Mouse (Mus musculus) 3134 (cell line): ENCODE results near the gene Slc11a1.
"Not testable (repeated sequence)": the region's sequence is repeated elsewhere in the genome, so short reads cannot be mapped to it uniquely, and the experiment has no call there.

ENCODE experiments used
- DNase-seq: peaks from one replicate; pipeline ENCODE4 v3.0.0-alpha.2; 2011; ENCODE audit warnings: low spot score; ENCODE audit not compliant: insufficient read length; ENCODE audit errors: extremely low read depth

The Slc11a1 gene

DNA sequence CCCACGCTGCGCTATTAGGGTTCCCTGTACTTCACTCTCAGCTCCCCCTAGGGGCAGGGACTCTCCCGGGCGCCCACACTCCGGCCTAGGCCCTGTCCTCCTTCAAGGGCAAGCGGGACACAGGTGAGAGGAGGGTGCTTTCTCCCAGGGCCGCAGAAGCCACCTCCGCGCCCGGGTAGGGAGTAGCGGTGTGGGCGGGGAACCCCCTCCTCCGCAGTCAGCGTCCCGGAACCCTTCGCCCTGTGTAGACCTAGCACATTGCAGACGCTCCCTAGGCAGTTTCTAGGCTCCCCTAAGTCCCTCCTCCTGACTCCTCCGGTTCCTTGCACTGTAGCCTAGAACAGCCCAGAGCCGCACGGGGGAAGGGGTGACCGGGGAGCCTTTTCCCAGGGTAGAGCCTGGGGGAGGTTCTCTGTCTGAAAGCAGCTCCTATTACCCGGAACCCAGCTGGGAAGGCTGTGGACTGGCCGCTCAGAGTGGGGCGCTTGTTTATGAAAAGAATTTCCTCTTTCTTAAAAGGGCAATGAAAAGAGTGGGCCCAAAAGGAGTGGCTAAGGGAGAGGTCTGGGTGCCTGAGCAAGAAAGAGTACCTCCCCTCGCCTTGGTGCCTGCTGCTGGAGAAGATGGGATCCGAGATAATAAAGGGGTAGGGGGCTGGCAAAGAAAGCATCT lies 11.9 kb downstream of the Slc11a1 start:
- DNase-seq: peak; percentile 96

- no peak for DNase-seq
These were observed 12.5 kb downstream of the Slc11a1 start for GRCm38 (mm10) chr1:74387386-74387988.

DNA sequence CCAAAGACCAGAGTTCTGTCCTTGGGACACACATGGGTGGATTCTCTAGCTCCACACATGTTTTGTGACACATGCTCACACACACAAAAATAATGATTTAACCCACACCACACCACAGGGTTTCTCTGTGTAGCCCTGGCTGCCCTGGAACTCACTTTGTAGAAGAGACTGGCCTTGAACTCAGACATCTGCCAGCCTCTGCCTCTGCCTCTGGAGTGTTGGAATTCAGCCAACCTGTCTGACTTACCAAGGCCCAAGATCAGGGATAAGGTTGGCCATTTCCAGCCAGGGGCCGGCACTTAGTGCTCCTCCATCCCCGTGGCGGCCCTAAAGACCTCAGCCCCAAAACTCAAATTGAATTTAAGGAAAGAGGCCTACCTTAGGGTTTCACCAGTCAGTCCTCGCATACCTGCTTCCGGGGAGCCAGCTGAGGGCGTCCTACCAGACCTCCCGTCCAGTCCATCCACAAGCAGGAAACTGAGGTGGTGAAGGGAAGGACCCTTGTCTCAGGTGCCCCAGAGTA lies 13.5 kb downstream of the Slc11a1 start:
- no peak for DNase-seq

- DNase-seq: no peak
These were observed 14.9 kb downstream of the Slc11a1 start for GRCm38 (mm10) chr1:74389831-74390286.

DNA sequence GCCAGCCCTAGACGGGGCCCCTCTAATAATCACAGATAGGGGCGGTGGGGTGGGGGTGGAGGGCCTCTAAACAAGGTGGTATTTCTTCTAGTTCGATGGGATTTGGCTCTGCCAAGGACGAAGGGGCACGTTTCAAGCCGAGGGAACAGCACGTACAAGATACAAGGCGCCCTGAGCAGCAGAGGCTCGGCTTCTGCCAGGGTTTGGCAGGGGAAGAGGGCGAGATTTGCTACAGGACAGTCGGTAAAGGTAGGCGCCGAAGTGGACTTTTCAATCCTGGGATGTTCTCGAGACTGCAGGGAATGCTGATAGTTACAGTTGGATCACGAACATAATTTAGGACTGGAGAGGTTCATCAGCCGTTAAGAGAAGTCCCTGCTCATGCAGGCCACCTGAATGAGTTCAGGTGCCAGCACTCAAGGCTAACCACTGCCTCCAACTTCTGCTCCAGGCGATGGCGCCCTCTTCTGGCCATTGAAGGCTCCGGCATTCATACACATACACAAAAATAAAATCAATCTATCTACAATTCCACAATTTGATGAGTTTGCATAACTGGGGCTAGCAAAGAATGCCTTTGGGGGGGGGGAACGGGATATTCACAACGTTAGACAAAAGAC lies 15.4 kb downstream of the Slc11a1 start:
- DNase-seq: no peak

GRCm38 (mm10) chr1:74390924-74391748 lies 16.1 kb downstream of the Slc11a1 start, which contains the start of gene Ctdsp1:
Ctdsp1 (plus strand) TSS chr1:74391509.
- peak; percentile 99 for DNase-seq

DNA sequence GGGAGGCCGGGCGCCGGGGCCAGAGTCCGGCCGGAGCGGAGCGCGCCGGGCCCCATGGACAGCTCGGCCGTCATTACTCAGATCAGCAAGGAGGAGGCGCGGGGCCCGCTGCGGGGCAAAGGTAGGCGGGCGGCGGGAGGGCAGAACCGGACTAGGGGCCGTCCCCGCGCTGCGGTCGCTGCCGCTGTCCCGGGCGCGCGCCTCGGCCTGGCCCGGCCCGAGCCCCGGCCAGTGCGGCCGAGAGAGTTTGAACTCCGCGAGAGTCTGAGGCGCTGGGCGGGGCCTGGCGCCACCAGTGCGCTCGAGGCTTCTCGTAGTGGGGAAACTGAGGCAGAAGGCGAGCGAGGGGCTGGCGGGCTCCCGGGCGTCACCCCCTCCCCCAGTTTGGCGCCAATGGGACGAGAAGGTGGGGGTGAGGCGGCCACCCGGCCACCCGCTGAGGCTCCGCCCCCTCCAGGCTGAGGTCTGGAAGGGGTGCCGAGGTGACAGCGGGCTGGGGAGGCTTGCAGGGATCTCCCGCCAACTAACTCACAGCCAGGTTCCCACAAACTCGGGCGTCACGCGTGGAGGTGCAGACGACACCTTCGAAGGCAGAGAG lies 16.9 kb downstream of the Slc11a1 start:
- peak; percentile 83 for DNase-seq

DNA sequence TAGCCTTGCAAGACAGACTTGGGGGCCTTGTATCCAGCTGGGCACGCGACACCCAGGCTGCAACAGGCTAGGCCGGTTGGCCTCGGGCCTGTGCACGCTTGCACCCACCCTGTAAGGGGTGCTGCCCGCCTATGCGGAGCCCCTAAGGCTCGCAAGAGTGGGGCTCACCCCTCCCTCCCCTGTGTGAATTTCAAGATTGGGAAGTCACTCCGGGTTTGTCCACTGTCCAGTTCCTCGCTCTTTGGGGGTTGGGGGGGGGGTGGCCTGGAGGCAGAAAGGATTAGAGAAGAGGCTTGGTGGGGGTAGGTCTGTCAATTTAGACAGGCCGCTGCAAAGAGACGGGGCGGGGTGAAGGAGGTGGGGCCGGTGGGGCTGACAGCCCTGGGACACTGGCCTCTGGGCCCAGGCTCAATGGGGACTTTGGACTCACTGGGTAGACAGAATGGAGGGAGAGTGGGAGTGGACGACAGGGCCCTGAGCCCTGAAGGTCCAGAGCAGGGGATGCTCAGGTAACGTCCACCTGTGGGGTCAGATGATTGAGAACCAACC lies 17.5 kb downstream of the Slc11a1 start:
- DNase-seq: no peak

DNA sequence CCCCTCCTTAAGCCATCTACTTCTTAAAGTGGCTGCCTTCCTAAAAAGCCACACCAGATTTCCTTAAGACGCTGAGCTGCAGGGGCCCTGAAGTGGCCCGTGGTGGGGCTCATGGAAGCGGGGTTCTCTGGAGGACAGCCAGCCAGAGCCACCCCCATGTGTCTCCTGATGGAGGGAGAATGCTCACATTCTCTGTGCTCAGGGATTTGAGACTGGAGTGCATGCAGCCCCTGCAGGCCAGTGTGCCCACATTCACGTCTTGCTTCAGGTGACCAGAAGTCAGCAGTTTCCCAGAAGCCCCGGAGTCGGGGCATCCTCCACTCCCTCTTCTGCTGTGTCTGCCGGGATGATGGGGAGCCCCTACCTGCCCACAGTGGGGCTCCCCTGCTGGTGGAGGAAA lies 18.0 kb downstream of the Slc11a1 start:
- peak; percentile 56 for DNase-seq

DNA sequence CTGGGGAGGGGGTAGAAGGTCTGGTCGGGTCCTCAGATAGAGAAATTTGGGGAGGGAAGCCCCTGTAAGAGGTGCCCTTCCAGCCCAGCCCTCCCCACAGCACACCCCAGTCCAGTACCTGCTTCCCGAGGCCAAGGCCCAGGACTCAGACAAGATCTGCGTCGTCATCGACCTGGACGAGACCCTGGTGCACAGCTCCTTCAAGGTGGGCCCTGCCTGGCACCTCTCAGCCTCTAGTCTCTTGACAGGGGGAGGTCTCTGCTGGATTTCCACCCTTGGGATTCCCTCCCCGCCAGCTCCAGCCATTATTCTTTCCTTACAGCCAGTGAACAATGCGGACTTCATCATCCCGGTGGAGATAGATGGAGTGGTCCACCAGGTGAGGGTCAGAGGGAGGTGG lies 18.7 kb downstream of the Slc11a1 start:
- no peak for DNase-seq

DNA sequence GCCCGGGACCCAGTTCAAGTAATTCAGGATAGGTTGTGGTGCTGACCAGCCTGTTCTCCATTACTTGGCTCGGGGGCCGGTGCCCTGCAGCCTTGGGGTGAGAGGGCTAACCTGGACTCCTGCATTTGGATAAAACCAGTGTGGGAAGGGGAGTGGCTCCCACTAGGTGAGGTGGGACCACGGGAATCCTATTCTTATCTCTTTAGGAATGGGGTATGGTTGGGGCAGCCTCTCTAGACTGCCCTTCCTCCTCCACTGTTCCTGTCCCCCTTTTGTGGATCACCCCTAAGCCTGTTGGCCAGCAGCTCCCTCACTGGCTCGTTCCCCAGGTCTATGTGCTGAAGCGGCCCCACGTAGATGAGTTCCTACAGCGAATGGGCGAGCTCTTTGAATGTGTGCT lies 19.3 kb downstream of the Slc11a1 start:
- DNase-seq: no peak

- DNase-seq: no peak
These were observed 19.9 kb downstream of the Slc11a1 start for GRCm38 (mm10) chr1:74394858-74395257.

DNA sequence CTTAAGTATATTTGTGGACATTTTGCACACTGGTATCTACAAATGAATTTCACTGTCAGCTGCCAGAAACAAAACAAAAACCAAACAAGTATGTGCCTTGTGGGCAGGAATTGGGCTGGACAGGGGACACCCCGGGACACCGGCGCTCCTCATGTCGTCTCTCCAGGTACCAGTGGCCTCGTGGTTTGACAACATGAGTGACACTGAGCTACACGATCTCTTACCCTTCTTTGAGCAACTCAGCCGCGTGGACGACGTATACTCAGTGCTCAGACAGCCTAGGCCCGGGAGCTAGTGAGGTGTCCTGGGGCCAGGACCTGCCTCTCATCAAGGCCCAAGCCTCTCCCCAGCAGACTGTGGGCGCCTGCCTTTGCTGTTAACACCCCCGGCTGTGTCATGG lies 20.3 kb downstream of the Slc11a1 start:
- no peak for DNase-seq

DNA sequence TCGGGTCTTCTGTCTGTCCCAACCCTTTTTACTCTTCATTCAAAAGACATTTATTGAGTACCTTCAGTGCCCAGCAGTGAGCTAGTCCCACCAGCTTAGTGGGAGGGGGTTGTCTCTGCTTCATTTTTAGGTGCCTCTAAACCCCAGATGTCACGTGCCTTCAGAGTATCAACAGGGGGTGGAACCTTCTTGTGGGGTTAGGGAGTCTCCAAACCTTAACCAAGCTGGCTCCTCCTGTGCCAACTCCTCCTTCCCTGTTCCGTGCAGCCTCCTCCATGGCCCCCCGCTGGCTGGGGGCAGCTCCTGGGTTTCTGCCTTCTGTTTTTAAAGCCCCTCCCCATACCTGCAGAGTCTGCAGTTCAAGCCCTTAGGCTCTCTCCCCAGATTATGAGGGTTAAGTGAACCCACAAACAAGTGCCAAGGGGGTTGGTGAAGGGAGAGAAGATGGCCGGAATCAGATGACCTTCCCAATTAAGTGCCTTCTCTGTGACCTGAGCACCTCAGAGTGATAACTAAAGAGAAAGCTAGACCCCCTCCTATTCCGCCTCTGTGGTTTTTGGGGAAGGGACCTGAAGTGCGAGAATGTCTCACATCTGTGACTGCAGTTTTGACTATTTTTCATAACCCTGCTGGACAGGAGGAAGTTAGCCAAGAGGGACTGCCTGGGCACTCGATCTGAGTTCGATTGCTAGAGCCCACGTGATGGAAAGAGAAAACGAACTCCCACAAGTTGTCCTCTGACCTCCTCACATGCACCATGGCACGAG lies 21.6 kb downstream of the Slc11a1 start:
- not testable (repeated sequence) for DNase-seq

GRCm38 (mm10) chr1:74397268-74397918 lies 22.4 kb downstream of the Slc11a1 start:
- peak; percentile 99 for DNase-seq

DNA sequence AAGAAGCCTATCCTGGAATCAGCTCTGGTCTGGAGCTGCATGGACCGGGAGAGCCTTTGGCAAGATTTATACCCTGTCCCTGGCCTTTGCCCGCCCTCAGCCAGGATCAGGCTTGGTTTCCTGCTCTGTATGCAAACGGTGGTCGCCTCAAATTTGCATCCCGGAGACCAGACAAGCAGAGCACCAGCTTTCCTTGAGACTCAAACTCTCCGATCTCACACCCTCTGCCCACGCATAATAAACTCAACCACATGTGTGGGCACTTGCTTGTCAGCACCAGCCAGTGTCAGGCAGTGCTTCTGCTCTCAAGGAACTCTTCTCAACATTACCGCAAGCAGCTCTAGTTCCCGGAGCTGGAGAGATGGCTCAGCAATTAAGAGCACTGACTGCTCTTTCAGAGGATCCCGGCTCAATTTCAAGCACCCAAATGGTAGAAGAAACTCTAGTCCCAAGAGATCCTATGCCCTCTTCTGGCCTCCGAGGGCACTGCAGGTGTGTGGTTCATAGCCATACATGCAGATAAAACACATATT lies 23.0 kb downstream of the Slc11a1 start:
- DNase-seq: peak; percentile 43

- DNase-seq: no peak
These were observed 25.5 kb downstream of the Slc11a1 start for GRCm38 (mm10) chr1:74400531-74400930.

DNA sequence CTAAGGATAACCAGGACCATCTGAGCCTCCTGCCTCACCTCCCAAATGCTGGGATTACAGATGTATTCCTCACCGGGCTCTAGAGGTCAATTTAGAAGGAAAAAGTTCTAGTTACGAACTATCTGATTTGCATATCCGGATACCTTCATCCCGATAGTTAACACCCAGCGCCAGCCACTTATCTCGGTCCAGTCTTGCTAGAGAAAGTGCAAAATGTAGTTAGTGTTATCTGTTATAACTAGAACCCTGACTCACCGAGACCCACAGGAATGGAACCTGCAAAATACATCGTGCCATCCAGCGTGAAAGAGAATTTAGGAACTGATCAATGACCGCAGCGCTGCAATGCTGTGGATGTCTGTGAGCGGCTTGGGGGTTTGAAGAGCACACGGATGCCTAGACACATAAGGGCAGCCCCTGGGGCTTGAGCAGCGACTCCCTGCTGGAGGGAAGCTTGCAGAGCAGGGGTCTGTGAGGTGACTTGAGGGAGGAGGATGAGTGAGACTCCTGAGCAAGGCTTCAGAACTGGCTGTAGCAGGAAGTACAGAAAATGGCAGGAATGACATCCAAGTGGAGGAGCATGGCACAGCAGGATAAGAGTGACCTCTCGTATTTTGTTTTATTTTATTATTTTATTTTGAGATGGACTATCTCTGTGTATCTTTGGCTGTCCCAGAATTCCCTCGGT lies 26.2 kb downstream of the Slc11a1 start:
- DNase-seq: no peak
